Mouse (Mus musculus) forebrain, embryonic 10.5 days (tissue): ENCODE results near the gene Gm11111. TPM values are rescaled to one million over a fixed set of nuclear protein-coding genes. Genes with fewer than 3 reads are reported as not detected.
A peak's percentile ranks its signal among the peaks of the same experiment; 100 is the strongest.
"Not testable (repeated sequence)": the region's sequence is repeated elsewhere in the genome, so short reads cannot be mapped to it uniquely, and the experiment has no call there.

Source experiments
- DNase-seq: peaks from one replicate; pipeline ENCODE4 v3.0.0-alpha.2; 2017; ENCODE audit warnings: low spot score; ENCODE audit errors: extremely low spot score
- H3K27ac ChIP-seq: fragments of 300-500 bp; sonication (generic); 2 replicates; pipeline ENCODE4 v1.5.1; 2016; ENCODE audit warnings: mild to moderate bottlenecking
- H3K27me3 ChIP-seq: fragments of 300-500 bp; sonication (generic); 2 replicates; pipeline ENCODE4 v1.6.1; 2016; ENCODE audit warnings: mild to moderate bottlenecking; ENCODE audit not compliant: poor library complexity, severe bottlenecking
- H3K36me3 ChIP-seq: fragments of 300-500 bp; sonication (generic); replicated peaks from 2 replicates; pipeline ENCODE4 v1.6.1; 2016; ENCODE audit warnings: mild to moderate bottlenecking, moderate library complexity
- H3K4me1 ChIP-seq: fragments of 300-500 bp; sonication (generic); 2 replicates; pipeline ENCODE4 v1.6.1; 2016
- H3K4me3 ChIP-seq: fragments of 300-500 bp; sonication (generic); 2 replicates; pipeline ENCODE4 v1.5.1; 2016; ENCODE audit warnings: mild to moderate bottlenecking, moderate library complexity
- H3K9me3 ChIP-seq: fragments of 300-500 bp; sonication (generic); 2 replicates; pipeline ENCODE4 v1.6.1; 2016; ENCODE audit warnings: mild to moderate bottlenecking, moderate library complexity
- WGBS: fragments of 180-500 bp; shearing (Covaris S2); methylation state at CpG from one replicate; pipeline ENCODE4 v1.1.7; 2016; 5-methylcytosine and 5-hydroxymethylcytosine counted together
- polyA plus RNA-seq: library from polyadenylated mRNA; unstranded; fragments of >200 nt; fragmentation: Nextera tagmentation; extraction: Ambion mirVana; gene quantifications from 2 replicates; pipeline ENCODE4 v1.2.1, GENCODE M21; 2016

The Gm11111 gene
- polyA plus RNA-seq, 1 experiment from 2014 or later: not detected

- H3K9me3 ChIP-seq: no peaks in the 10 kb centered on the region
- H3K4me3 ChIP-seq: no peak overlapping the region
- no peaks in the 10 kb centered on the region for H3K27me3 ChIP-seq
- DNase-seq: peak; percentile 35
- WGBS: 42% methylated on average over 6 of the region's 6 CpGs
- H3K36me3 ChIP-seq: no peaks in the 10 kb centered on the region
- peaks cover 44% of the 10 kb centered on the region for H3K4me1 ChIP-seq
- peak overlapping the region; percentile 84 for H3K27ac ChIP-seq
Measured at GRCm38 (mm10) chr5:98566461-98567193, 14.1 kb downstream of the Gm11111 start.

- 90% methylated on average over 4 of the region's 4 CpGs for WGBS
- Histone ChIP-seq H3K27me3 (no peaks in the 10 kb centered on the region), H3K36me3 (no peaks in the 10 kb centered on the region), H3K9me3 (no peaks in the 10 kb centered on the region), H3K4me1 (peaks cover 38% of the 10 kb centered on the region), H3K4me3 (no peak overlapping the region), H3K27ac (peak overlapping the region; percentile 56; the same call in 1 of the 2 replicates)
- DNase-seq: no peak
Measured at GRCm38 (mm10) chr5:98568481-98568880, 16.0 kb downstream of the Gm11111 start.

GRCm38 (mm10) chr5:98569029-98569513 is 16.6 kb downstream of the Gm11111 start:
- 81% methylated on average over 3 of the region's 3 CpGs for WGBS
- H3K27ac ChIP-seq: peak overlapping the region; percentile 56; the same call in 1 of the 2 replicates
- no peaks in the 10 kb centered on the region for H3K9me3 ChIP-seq
- peaks cover 32% of the 10 kb centered on the region for H3K4me1 ChIP-seq
- H3K27me3 ChIP-seq: no peaks in the 10 kb centered on the region
- no peak for DNase-seq
- H3K36me3 ChIP-seq: no peaks in the 10 kb centered on the region
- H3K4me3 ChIP-seq: no peak overlapping the region

GRCm38 (mm10) chr5:98572392-98572791 is 19.9 kb downstream of the Gm11111 start:
- H3K4me1 ChIP-seq: peaks cover 23% of the 10 kb centered on the region
- H3K9me3 ChIP-seq: no peaks in the 10 kb centered on the region
- DNase-seq: no peak
- 63% methylated on average over 4 of the region's 4 CpGs for WGBS
- H3K36me3 ChIP-seq: no peaks in the 10 kb centered on the region
- H3K27ac ChIP-seq: no peak overlapping the region
- H3K4me3 ChIP-seq: no peak overlapping the region
- H3K27me3 ChIP-seq: no peaks in the 10 kb centered on the region

GRCm38 (mm10) chr5:98574711-98575470 is 22.4 kb downstream of the Gm11111 start:
- peaks cover 14% of the 10 kb centered on the region for H3K4me1 ChIP-seq
- H3K4me3 ChIP-seq: no peak overlapping the region
- WGBS: 74% methylated on average over 12 of the region's 12 CpGs
- H3K36me3 ChIP-seq: no peaks in the 10 kb centered on the region
- no peak overlapping the region for H3K27ac ChIP-seq
- H3K9me3 ChIP-seq: no peaks in the 10 kb centered on the region
- no peak for DNase-seq
- H3K27me3 ChIP-seq: no peaks in the 10 kb centered on the region

- H3K9me3 ChIP-seq: no peaks in the 10 kb centered on the region
- H3K4me3 ChIP-seq: no peak overlapping the region
- H3K4me1 ChIP-seq: peaks cover 14% of the 10 kb centered on the region
- H3K27ac ChIP-seq: no peak overlapping the region
- DNase-seq: no peak
- H3K36me3 ChIP-seq: no peaks in the 10 kb centered on the region
- 88% methylated on average over 4 of the region's 4 CpGs for WGBS
- H3K27me3 ChIP-seq: no peaks in the 10 kb centered on the region
Measured at GRCm38 (mm10) chr5:98575471-98575834, 23.0 kb downstream of the Gm11111 start.

GRCm38 (mm10) chr5:98576538-98576937 is 24.0 kb downstream of the Gm11111 start:
- peaks cover 14% of the 10 kb centered on the region for H3K4me1 ChIP-seq
- not testable (repeated sequence) for DNase-seq, H3K27me3 ChIP-seq, H3K36me3 ChIP-seq, H3K9me3 ChIP-seq, H3K4me3 ChIP-seq, H3K27ac ChIP-seq
- WGBS: 93% methylated on average over 6 of the region's 6 CpGs

- Histone ChIP-seq H3K9me3 (no peaks in the 10 kb centered on the region), H3K4me1 (peaks cover 14% of the 10 kb centered on the region), H3K27ac (no peak overlapping the region), H3K27me3 (no peaks in the 10 kb centered on the region), H3K36me3 (no peaks in the 10 kb centered on the region), H3K4me3 (no peak overlapping the region)
- WGBS: 79% methylated on average over 2 of the region's 2 CpGs
- DNase-seq: no peak
Measured at GRCm38 (mm10) chr5:98578398-98578797, 25.9 kb downstream of the Gm11111 start.

GRCm38 (mm10) chr5:98580811-98581210 is 28.3 kb downstream of the Gm11111 start:
- DNase-seq: no peak
- 87% methylated on average over 5 of the region's 5 CpGs for WGBS
- H3K27me3 ChIP-seq: no peaks in the 10 kb centered on the region
- no peaks in the 10 kb centered on the region for H3K9me3 ChIP-seq
- H3K4me1 ChIP-seq: no peaks in the 10 kb centered on the region
- no peak overlapping the region for H3K27ac ChIP-seq
- H3K4me3 ChIP-seq: no peak overlapping the region
- no peaks in the 10 kb centered on the region for H3K36me3 ChIP-seq

GRCm38 (mm10) chr5:98582051-98582450 is 29.6 kb downstream of the Gm11111 start:
- Histone ChIP-seq H3K9me3 (no peaks in the 10 kb centered on the region), H3K4me1 (no peaks in the 10 kb centered on the region), H3K27me3 (no peaks in the 10 kb centered on the region), H3K36me3 (no peaks in the 10 kb centered on the region), H3K27ac (no peak overlapping the region), H3K4me3 (no peak overlapping the region)
- 92% methylated on average over 3 of the region's 3 CpGs for WGBS
- DNase-seq: no peak

GRCm38 (mm10) chr5:98585915-98586314 is 33.4 kb downstream of the Gm11111 start:
- Histone ChIP-seq H3K4me1 (no peaks in the 10 kb centered on the region), H3K27me3 (no peaks in the 10 kb centered on the region), H3K9me3 (no peaks in the 10 kb centered on the region), H3K36me3 (no peaks in the 10 kb centered on the region), H3K27ac (no peak overlapping the region), H3K4me3 (no peak overlapping the region)
- no peak for DNase-seq
